Mouse (Mus musculus) ES-E14 (cell line): ENCODE measurements around the gene Jmy.

ENCODE experiments used
- CHD2 ChIP-seq: IDR thresholded peaks from 2 replicates; pipeline ENCODE4 v1.6.1; 2014; ENCODE audit warnings: mild to moderate bottlenecking, low read depth, low read length, inconsistent platforms
- HCFC1 ChIP-seq: IDR thresholded peaks from 2 replicates; pipeline ENCODE4 v1.6.1; 2012; ENCODE audit warnings: low read length, inconsistent platforms, borderline replicate concordance; ENCODE audit not compliant: insufficient read depth
- MAFK ChIP-seq: IDR thresholded peaks from 2 replicates; pipeline ENCODE4 v1.6.1; 2014; ENCODE audit warnings: mild to moderate bottlenecking, low read depth, low read length, inconsistent platforms; ENCODE audit not compliant: insufficient read depth

- TF ChIP-seq MAFK (no peak), CHD2 (no peak), HCFC1 (no peak)
Observed at GRCm38 (mm10) chr13:93427920-93428876, 71.4 kb downstream of the Jmy start.
